Mouse (Mus musculus) gastrocnemius, adult 8-10 months (tissue): ENCODE measurements at regions not wholly inside any gene's neighbourhood (a gene's known extent, or its start where the extent isn't known, plus 50 kb on each side); places are given as distances from the start of the nearest gene placed in this dataset.

Source experiments
- DNase-seq, 2 experiments: peaks; one replicate each; pipeline ENCODE4 v3.0.0; 2022; ENCODE audit warnings: low spot score in 2 of 2

GRCm38 (mm10) chr13:119263561-119263960 lies 164.8 kb upstream of the Paip1 start:
- no peak for DNase-seq

DNA sequence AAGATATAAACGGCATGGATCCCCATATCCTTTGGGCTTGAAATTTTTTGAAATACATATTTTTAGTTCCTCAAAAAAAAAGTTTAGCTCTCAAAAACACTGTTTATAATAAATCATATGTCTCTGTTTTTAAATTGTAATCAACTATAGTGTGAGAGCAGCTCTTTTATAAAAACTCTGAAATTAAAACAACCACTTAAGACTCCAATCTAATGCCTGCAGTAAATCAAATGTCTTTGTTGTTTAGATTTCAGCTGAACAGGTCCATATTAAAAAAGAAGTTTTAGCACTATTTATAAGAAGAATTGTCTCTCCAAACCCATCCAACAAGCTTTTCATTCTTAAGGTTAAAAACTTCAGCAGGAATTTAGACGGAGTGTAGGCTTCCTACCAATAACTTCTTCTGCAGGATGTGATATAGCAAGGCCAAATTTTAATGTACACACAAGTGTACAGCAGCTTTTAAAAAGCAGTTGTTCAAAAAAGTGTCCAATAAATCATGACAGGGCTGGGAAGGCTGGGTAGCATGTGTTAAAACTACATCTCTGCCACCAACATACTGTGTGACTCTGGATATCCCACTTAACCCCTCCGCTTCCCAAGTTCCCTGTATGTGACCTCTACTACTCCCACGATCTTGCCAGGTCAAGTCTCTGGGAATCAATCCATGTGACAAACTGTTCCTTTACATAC lies 160.6 kb upstream of the Paip1 start:
- DNase-seq, result no peak

- peak; percentile 4 to 5 for DNase-seq
Measured at GRCm38 (mm10) chr13:119268301-119268675, 160.1 kb upstream of the Paip1 start.

DNA sequence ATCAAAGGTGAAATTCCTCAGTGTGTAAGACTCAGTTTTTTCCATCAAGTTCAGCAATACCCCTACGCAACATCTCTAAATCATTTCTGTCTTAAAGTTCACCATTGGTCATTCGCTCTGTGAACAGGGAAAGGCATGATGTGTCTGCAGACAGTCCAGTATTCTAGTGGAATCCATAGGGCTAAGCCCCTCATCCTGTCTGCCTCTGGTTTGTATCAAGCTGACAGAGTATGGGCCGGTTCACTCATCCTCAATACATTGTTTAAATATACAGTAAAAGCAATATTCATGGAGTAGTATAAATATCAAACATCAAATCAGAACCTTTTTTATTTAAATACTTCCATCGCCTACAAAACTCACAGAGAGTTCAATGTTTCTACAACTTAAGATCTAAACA lies 152.9 kb upstream of the Paip1 start:
- no peak for DNase-seq

DNA sequence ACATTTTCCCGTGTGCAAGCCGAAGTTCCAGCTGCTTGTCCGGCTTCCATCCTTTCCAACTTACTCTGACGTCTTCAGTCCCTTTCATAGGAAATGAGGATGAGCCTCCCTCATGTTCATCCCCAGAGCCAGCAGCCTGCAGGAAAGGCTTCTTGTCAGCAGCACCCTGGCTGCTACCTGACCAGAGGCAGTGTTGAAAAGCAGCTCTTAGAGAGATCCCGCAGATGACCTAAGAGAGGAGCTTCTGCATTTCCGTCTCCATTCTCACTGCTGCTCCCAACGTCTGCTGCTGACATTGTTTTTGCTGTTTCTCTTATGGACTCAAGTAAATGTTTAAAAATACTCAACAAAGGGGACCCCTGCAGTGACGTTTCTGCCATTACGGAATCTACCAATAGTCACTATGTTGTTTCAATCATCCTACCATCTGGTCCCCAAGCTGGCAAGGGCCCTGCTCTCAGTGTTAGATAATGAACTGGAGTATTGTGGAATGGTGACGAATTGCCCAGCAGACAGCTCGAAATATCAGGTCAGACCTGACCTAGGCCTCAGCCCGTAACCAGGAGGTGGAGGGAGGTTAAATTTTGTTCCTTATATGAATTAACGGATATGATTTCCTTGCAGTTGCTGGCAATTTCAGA lies 151.0 kb upstream of the Paip1 start:
- DNase-seq, result no peak

GRCm38 (mm10) chr13:119279449-119279848 lies 149.0 kb upstream of the Paip1 start:
- DNase-seq, result no peak

DNA sequence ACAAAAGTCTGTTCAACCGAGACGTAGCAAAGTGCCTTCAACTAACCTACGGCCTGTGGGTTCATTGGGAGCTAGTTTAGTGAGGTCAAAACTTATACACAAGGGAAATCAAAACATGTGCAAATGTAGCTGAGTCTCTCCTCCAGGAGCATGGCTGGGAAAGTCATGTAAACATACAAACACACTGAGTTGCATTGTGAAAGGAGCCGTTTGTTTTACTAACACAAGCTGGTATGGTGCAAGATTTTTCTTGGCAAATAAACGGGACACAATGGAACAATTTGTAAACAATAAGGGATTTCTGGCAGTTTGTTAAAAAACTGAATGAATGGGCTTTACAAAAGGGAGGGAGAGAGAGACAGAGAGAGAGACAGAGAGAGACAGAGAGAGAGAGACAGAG lies 147.8 kb upstream of the Paip1 start:
- DNase-seq, result no peak

GRCm38 (mm10) chr13:119283448-119283847 lies 145.0 kb upstream of the Paip1 start:
- peak; percentile 28 to 51 for DNase-seq

GRCm38 (mm10) chr13:119309238-119309637 lies 119.2 kb upstream of the Paip1 start:
- no peak for DNase-seq

- no peak for DNase-seq
Measured at GRCm38 (mm10) chr13:119310013-119310412, 118.4 kb upstream of the Paip1 start.

DNA sequence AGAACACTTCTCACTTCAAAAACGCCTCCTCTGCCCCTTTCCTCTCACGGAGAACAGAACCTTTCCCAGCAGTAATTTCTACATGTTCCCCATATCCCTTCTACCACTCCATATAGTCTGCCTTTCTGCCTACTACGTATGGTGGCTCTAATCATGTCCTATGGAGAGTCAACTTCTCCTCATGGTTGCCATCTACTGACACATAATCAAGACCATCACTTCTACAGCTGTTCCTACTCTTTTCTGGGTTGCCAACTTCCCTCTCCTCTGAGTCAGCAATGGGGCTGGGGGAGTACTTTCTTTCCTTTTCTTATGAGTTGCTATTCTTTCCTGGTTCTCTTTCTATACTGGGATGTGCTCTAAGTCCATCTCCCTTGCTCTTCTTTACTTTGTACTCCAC lies 114.0 kb upstream of the Paip1 start:
- DNase-seq, result no peak

DNA sequence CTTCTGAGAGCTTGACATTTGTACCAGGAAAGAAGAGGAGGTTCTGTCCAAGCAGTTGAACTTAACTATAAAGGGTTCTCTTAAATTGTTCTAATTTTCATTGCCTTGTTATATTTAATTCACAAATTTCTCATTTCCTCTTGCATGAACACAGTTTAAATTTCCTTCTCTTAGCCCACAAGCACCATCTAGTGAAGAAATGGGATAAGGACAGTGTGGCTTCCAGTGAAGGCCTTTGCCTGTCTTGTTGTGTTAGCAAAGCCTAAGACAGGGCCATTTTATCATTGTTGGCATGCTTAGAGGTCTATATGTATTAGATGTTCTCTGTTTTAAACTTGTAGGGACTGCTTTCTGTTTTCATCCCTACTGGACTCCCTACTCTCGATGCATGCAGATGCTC lies 110.0 kb upstream of the Paip1 start:
- no peak for DNase-seq

DNA sequence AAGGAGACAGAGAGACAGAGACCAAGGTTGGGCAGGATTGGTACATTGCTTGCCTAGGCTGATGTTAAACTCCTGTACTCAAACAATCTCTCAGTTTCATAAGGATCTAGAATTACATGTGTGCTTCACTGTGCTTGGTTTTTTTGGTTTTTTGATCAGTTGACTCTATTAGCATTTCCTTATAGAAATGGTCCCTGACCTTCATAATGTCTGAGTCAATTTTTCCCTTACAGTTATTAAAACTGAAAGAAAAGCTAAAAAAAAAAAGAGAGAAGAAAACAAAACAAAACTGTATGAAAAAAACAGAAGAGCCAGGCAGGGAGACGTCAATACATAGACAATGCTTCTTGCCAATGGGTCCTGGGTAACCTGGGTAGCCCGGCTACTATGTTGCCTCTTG lies 102.9 kb upstream of the Paip1 start:
- no peak for DNase-seq

DNA sequence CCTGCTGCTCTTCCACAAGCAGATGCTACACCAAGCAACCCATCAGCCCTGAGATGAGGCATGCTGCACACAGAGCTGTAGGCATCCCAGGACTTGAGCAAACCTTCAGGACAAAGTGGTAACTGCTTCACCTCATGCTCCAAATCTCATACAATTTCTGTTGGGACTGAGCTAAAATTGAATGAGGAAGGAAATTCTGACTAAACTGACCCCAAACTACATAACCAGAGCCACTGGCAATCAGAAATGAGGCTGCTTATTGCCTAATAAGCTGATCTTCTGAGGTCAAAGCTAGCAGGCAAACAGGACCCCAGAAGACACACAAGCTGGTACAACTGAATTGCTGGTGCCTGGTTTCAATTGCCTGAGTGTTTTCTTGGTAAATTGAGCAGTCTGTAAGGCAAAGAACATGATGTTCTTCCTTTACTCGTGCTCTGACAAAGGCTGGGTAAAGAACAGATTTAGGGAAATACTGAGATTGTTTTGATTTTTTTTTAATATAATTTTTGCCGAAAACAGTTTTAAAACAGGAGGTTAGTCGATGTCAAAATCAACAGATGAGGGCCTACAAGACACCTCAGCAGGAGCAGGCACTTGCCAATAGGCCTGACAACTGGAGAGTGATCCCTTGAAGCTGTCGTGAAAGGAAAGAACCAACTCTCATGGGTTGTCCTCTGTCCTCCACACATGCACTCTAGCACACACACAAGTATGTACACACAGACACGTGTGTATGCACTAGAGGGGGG lies 101.3 kb upstream of the Paip1 start:
- no peak for DNase-seq

GRCm38 (mm10) chr13:119328731-119329130 lies 99.7 kb upstream of the Paip1 start:
- DNase-seq, result no peak

DNA sequence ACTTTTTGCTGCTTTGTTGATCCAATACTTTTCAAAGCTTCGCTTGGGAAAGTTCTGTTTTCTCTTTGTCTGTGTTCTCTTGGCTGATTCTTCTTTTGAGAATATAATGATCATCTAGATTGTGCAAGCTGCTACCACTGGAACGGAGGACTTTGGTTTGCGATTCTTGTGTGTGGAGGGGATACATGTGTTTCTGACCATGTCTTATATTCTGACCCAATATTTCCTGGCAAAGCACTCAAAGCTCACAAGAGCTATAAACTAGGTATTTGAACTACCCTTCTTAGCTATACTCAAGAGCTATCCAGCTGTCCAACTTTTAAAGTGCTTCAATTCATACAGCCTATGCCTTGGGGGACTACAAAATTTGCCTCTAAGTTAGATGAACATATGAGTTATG lies 96.6 kb upstream of the Paip1 start:
- DNase-seq, result no peak

DNA sequence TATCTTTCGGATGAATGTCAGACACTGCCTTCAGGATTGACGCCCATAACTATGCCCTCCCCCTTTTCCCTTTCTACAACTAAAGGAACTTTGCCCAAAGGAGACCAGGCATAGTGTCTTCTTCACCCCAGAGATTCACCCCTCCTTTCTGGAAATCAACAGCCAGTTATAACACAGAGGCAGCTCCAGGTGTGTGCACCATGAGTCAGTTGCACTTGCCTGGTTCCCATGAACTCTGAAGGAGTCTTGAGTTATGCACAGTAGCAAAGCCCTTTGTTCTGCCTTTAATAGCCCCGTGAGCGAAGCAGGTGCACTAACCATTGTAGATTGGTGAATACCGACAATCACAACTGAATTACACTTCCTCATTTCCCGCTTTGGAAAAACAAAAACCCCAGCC lies 94.5 kb upstream of the Paip1 start:
- DNase-seq, result no peak

DNA sequence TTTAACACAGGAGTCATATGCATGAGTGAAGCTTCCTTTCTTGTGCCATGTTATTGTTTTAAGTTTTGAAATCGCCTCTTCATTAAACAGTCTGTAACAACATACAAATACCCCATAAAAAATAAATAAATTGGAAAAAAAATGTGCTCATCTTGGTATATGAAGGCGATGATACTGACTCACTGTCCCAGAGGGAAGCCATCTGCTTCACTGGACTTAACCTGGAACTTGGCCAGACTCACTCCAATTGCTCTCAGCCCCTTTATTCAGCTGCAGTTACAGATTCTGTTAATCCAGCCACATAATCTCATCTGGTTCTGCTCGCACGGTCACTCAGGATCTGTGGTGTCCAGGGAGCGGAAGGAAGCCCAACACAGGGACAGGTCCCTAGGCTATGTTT lies 90.5 kb upstream of the Paip1 start:
- no peak for DNase-seq

- DNase-seq, result no peak
Measured at GRCm38 (mm10) chr13:119339016-119339415, 89.4 kb upstream of the Paip1 start.

GRCm38 (mm10) chr13:119339762-119340161 lies 88.6 kb upstream of the Paip1 start:
- DNase-seq, result peak; percentile 82 to 85

GRCm38 (mm10) chr13:119341833-119342232 lies 86.6 kb upstream of the Paip1 start:
- no peak for DNase-seq

- DNase-seq, result no peak
Measured at GRCm38 (mm10) chr13:119342761-119343160, 85.6 kb upstream of the Paip1 start.

DNA sequence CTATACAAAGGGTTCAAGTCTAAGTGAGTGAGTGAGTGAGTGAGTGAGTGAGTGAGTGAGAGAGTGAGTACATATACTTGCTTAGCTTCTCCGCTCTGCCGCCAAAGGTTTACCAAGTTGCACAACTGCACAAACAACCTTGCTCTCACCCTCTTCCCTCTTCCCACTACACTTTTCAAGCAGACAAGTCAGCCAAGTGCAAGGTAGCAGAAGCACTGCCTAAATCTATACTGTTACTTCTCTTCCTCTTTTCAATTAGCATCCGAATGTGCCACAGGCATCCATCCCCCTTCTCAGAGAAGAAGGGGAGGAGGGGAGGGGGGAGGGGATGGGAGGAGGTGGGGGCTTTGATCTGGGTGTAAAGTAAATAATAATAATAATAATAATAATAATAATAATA lies 80.4 kb upstream of the Paip1 start:
- DNase-seq, result no peak
